Mouse (Mus musculus) midbrain, embryonic 15.5 days (tissue): Measurements from ENCODE around the gene Akain1. TPM values are rescaled to one million over a fixed set of nuclear protein-coding genes. Genes with fewer than 3 reads are reported as not detected.

Experiments
- ATAC-seq: fragments of 200-750 bp; cut with Nextera tagmentation; replicated peaks from 2 replicates; pipeline ENCODE4 v1.8.0; 2017; ENCODE audit warnings: moderate TSS enrichment
- H3K27ac ChIP-seq: fragments of 300-500 bp; sonication (generic); 2 replicates; pipeline ENCODE4 v1.5.1; 2015; ENCODE audit warnings: mild to moderate bottlenecking, inconsistent platforms
- H3K27me3 ChIP-seq: fragments of 300-500 bp; sonication (generic); replicated peaks from 2 replicates; pipeline ENCODE4 v1.6.1; 2015; ENCODE audit warnings: inconsistent platforms
- H3K36me3 ChIP-seq: fragments of 300-500 bp; sonication (generic); replicated peaks from 2 replicates; pipeline ENCODE4 v1.6.1; 2015; ENCODE audit warnings: inconsistent platforms
- H3K4me1 ChIP-seq: fragments of 300-500 bp; sonication (generic); 2 replicates; pipeline ENCODE4 v1.6.1; 2015; ENCODE audit warnings: inconsistent platforms
- H3K4me2 ChIP-seq: fragments of 300-500 bp; sonication (generic); 2 replicates; pipeline ENCODE4 v1.6.1; 2015; ENCODE audit warnings: inconsistent platforms, mild to moderate bottlenecking, moderate library complexity
- H3K4me3 ChIP-seq: fragments of 300-500 bp; sonication (generic); 2 replicates; pipeline ENCODE4 v1.5.1; 2015; ENCODE audit warnings: mild to moderate bottlenecking, inconsistent platforms
- H3K9ac ChIP-seq: fragments of 300-500 bp; sonication (generic); 2 replicates; pipeline ENCODE4 v1.6.1; 2015; ENCODE audit warnings: mild to moderate bottlenecking, inconsistent platforms
- H3K9me3 ChIP-seq: fragments of 300-500 bp; sonication (generic); 2 replicates; pipeline ENCODE4 v1.6.1; 2016; ENCODE audit warnings: inconsistent platforms
- WGBS: fragments of 180-500 bp; shearing (Covaris S2); methylation state at CpG from one replicate; pipeline ENCODE4 v1.1.7; 2015; ENCODE audit warnings: mixed read lengths; 5-methylcytosine and 5-hydroxymethylcytosine counted together
- polyA plus RNA-seq: library from polyadenylated mRNA; unstranded; fragments of >200 nt; fragmentation: Nextera tagmentation; extraction: Ambion mirVana; gene quantifications from 2 replicates; pipeline ENCODE4 v1.2.1, GENCODE M21; 2015

The Akain1 gene
- 0.33 and 0.56 TPM in 2 replicates for polyA plus RNA-seq

DNA sequence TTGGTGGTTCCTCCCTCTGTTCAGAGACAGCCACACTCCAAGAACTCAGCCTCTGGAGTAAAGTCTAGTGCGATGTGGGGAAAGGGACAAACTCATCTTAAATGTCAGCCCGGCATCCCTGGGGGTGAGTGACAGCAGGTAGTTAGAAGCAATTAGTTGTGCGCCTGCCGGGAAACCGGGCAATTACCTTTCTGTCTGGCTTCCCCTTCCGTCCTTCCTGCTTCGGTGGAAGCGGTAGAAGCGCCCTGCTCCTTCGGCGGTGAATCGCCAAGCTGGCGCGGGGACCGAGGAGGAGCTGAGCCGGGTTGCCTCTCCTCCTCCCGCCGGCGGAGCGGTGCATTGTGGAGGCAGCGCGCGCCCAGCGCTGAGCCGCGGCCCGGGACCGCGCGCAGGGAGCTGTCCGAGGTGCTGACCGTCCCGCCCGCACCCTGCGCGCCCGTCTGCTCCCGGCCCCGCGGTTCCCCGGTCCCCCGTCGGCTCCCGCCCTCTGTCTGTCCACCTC lies at the start of gene Akain1:
Akain1 (plus strand) TSS at position 337 of the 502 bp plus-strand sequence.
- H3K9me3 ChIP-seq: no peaks in the 10 kb centered on the region
- WGBS: under 1% methylated on average over 44 of the region's 44 CpGs
- ATAC-seq: peak; percentile 93
- no peak within 1 kb of the TSS for H3K27ac ChIP-seq
- peaks cover 51% of the 10 kb centered on the region for H3K27me3 ChIP-seq
- H3K4me3 ChIP-seq: peak within 1 kb of the TSS; percentile 57
- peaks cover 16% of the 10 kb centered on the region for H3K4me1 ChIP-seq
- H3K4me2 ChIP-seq: peak within 1 kb of the TSS; percentile 99
- no peaks in the 10 kb centered on the region for H3K36me3 ChIP-seq
- H3K9ac ChIP-seq: peak within 1 kb of the TSS; percentile 53

DNA sequence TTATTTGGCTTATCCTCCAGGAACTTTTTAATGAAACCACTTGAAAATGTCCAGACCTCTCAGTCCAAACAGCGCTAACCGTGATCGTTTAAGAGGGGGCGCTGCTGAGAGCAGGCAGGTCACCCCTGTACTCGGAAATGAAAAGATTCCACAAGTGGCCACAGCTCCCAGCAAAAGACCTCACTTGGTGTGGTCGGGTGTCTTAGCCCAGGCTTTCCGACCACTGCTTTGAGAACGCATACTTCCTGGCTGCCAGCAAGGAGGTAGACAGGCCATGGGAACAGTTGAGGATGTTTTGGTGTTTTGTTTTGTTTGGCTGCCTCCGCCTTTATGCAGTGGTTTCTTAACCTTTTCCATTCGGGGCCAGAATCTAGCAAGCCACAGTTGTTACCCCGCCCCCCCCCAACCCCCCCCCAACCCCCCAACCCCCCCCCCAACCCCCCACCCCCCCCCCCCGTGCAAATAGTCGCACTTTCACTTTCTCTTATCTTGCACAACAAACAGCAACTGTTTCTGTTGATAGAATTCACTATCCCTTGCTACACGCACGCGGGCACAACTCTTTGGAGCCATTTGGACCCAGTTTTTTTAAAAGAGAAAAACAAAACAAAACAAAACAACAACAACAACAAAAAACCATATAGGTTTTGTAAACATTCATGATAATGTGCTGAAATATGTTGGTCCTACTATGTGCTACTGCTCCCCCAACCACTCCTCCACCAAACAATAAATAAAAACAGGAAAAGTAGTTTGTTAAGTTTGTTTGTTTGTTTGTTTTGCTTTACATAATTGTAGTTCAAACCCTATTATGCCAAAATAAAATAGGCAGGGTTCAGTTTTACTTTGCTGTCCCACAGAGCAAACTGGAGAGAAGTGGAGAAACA lies 42.7 kb upstream of the Akain1 start:
- no peak overlapping the region for H3K9ac ChIP-seq
- 27% methylated on average over 16 of the region's 16 CpGs for WGBS
- no peak overlapping the region for H3K4me2 ChIP-seq
- H3K9me3 ChIP-seq: no peaks in the 10 kb centered on the region
- H3K27ac ChIP-seq: no peak overlapping the region
- no peak overlapping the region for H3K4me3 ChIP-seq
- no peaks in the 10 kb centered on the region for H3K27me3 ChIP-seq
- H3K4me1 ChIP-seq: no peaks in the 10 kb centered on the region
- H3K36me3 ChIP-seq: no peaks in the 10 kb centered on the region
- ATAC-seq: no peak

- Histone ChIP-seq H3K4me3 (no peak overlapping the region), H3K4me1 (no peaks in the 10 kb centered on the region), H3K27ac (no peak overlapping the region), H3K9me3 (no peaks in the 10 kb centered on the region), H3K9ac (no peak overlapping the region), H3K27me3 (no peaks in the 10 kb centered on the region), H3K4me2 (no peak overlapping the region), H3K36me3 (no peaks in the 10 kb centered on the region)
- WGBS: 64% methylated on average over 5 of the region's 5 CpGs
- no peak for ATAC-seq
Measured at GRCm38 (mm10) chr17:69397163-69397562, 42.0 kb upstream of the Akain1 start.

- H3K9me3 ChIP-seq: no peaks in the 10 kb centered on the region
- no peak overlapping the region for H3K9ac ChIP-seq
- no peaks in the 10 kb centered on the region for H3K4me1 ChIP-seq
- no peaks in the 10 kb centered on the region for H3K27me3 ChIP-seq
- H3K4me2 ChIP-seq: no peak overlapping the region
- no peak overlapping the region for H3K27ac ChIP-seq
- H3K4me3 ChIP-seq: no peak overlapping the region
- H3K36me3 ChIP-seq: no peaks in the 10 kb centered on the region
- ATAC-seq: no peak
Measured at GRCm38 (mm10) chr17:69398092-69398491, 41.0 kb upstream of the Akain1 start.

DNA sequence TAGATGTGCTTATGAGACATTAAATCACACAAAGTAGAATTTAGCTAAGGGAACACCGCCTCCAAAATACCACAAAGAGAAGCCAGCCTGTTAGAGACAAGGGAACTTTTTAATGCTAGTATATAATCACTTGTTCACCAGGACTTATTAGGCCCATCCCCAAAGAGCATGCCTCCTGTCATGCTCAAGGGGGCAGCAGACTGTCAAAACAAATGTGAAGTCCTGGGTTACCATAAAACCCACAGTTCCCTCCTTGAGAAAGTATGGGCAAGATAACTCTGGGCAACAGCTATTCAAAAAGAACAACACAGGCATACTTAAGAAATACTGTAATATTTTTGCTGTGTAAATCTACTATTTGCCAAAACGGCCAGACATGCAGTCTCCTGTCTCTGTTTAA lies 38.0 kb upstream of the Akain1 start:
- Histone ChIP-seq H3K4me1 (no peaks in the 10 kb centered on the region), H3K4me2 (no peak overlapping the region), H3K9ac (no peak overlapping the region), H3K36me3 (no peaks in the 10 kb centered on the region), H3K4me3 (no peak overlapping the region), H3K27me3 (no peaks in the 10 kb centered on the region), H3K27ac (no peak overlapping the region), H3K9me3 (no peaks in the 10 kb centered on the region)
- no peak for ATAC-seq
- 72% methylated on average over 2 of the region's 2 CpGs for WGBS

DNA sequence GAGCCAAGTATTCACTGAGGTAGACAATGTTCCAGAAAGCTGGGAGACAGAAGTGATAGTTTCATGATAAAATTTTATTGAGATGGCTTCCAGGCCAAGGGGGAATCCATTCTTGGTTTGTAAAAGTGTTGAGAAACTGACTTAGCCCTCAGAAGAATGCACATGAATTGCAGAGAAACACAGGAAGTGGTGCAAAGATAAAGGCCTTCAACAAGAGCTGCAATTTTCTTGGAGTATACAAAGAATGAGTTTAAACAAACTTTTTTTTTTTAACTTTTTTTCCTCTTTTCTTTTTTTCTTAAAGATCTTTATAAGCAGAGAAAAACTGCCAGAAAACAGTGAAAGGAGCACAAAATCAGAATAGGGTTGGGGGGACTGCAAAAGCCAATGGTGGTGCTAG lies 23.0 kb upstream of the Akain1 start:
- Histone ChIP-seq H3K9ac (peak overlapping the region; percentile 61; the same call in 1 of the 2 replicates), H3K36me3 (no peaks in the 10 kb centered on the region), H3K4me3 (peak overlapping the region; percentile 84), H3K27me3 (no peaks in the 10 kb centered on the region), H3K4me2 (peak overlapping the region; percentile 54), H3K27ac (no peak overlapping the region), H3K4me1 (peaks cover 19% of the 10 kb centered on the region), H3K9me3 (no peaks in the 10 kb centered on the region)
- ATAC-seq: no peak

DNA sequence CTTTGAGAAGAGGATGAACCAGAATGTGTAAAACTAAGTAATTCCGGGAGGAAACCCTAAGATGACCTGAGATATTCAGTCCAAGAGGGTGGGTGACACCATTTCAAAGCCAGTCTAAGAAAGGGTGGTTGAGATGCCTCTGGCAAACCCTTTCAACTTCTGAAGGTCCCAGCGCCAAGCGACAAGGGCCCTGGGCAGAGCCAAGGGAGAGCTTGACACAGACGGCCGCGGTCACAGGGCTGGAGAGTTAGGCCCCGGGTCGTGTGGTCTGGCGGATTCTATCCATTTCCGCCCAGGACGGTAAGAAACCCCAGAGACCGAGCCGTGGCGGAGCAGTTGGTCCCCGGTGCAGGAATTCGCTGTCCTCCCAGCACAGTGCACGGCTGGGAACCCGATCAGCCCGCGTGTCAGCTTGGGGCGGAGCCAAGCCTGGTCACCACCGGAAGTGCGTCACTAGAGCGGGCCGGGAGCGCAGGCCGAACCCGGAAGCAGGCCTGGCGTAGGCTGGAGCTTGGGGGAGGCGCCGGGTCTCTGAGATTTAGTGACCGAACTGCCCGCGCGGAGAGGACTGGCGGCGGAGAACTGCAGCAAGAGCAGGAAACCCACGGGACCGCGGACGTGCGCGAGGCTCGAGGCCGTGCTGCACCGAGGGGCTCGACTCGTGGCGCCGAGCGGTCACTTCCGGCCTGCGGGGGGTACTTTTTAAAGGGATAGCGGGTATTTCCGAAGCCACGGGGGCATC lies 22.0 kb upstream of the Akain1 start:
- H3K4me1 ChIP-seq: peaks cover 19% of the 10 kb centered on the region
- under 1% methylated on average over 56 of the region's 56 CpGs for WGBS
- H3K4me3 ChIP-seq: peak overlapping the region; percentile 84
- H3K9me3 ChIP-seq: no peaks in the 10 kb centered on the region
- peak overlapping the region; percentile 61 for H3K9ac ChIP-seq
- H3K4me2 ChIP-seq: peak overlapping the region; percentile 67
- ATAC-seq: peak; percentile 100
- H3K36me3 ChIP-seq: no peaks in the 10 kb centered on the region
- H3K27ac ChIP-seq: peak overlapping the region; percentile 97
- no peaks in the 10 kb centered on the region for H3K27me3 ChIP-seq

- Histone ChIP-seq H3K9me3 (no peaks in the 10 kb centered on the region), H3K36me3 (no peaks in the 10 kb centered on the region), H3K4me2 (peak overlapping the region; percentile 67), H3K4me1 (peaks cover 19% of the 10 kb centered on the region), H3K27ac (peak overlapping the region; percentile 97), H3K9ac (peak overlapping the region; percentile 61), H3K27me3 (no peaks in the 10 kb centered on the region), H3K4me3 (peak overlapping the region; percentile 84)
- ATAC-seq: peak; percentile 69; the same call in 1 of the 2 replicates
- WGBS: 3% methylated on average over 26 of the region's 26 CpGs
Measured at GRCm38 (mm10) chr17:69417724-69418373, 21.3 kb upstream of the Akain1 start.

GRCm38 (mm10) chr17:69421592-69421991 lies 17.5 kb upstream of the Akain1 start:
- no peaks in the 10 kb centered on the region for H3K27me3 ChIP-seq
- no peak for ATAC-seq
- peaks cover 11% of the 10 kb centered on the region for H3K4me1 ChIP-seq
- no peak overlapping the region for H3K27ac ChIP-seq
- H3K36me3 ChIP-seq: no peaks in the 10 kb centered on the region
- no peak overlapping the region for H3K4me2 ChIP-seq
- H3K4me3 ChIP-seq: no peak overlapping the region
- H3K9me3 ChIP-seq: no peaks in the 10 kb centered on the region
- no peak overlapping the region for H3K9ac ChIP-seq
- WGBS: 4% methylated on average over 1 of the region's 1 CpGs

DNA sequence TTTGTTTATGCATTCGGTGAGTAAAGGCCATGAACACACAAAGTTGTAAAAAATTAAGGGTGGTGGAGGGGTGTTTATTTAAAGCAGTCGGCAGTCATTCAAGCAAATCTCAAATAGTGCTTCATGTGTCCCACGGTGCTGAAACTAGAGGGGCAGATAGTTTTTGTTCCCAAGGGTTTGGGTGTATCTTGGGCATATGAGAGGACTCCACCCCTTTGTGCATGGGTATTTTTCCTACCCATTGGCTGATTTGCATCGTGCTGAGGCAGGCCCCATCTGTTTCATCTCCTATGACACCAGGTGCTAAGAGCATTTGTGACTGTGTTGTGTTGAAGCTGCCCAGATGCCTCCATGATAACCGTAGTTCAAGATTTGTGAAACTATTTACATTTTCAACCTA lies 1.3 kb upstream of the Akain1 start:
- H3K4me2 ChIP-seq: no peak overlapping the region
- no peak for ATAC-seq

GRCm38 (mm10) chr17:69438486-69438885 lies 640 bp upstream of the Akain1 start:
- Histone ChIP-seq H3K27me3 (peaks cover 47% of the 10 kb centered on the region), H3K4me2 (peak overlapping the region; percentile 99), H3K9ac (no peak overlapping the region), H3K9me3 (no peaks in the 10 kb centered on the region), H3K4me3 (peak overlapping the region; percentile 57), H3K4me1 (peaks cover 16% of the 10 kb centered on the region), H3K27ac (no peak overlapping the region), H3K36me3 (no peaks in the 10 kb centered on the region)
- WGBS: 33% methylated on average over 14 of the region's 14 CpGs
- ATAC-seq: no peak

More for the DNA sequence above, 1.3 kb upstream of the Akain1 start:
- Histone ChIP-seq H3K9me3 (no peaks in the 10 kb centered on the region), H3K27ac (no peak overlapping the region), H3K9ac (no peak overlapping the region), H3K27me3 (peaks cover 47% of the 10 kb centered on the region), H3K4me3 (no peak overlapping the region), H3K36me3 (no peaks in the 10 kb centered on the region), H3K4me1 (peaks cover 16% of the 10 kb centered on the region)
- WGBS: 74% methylated on average over 5 of the region's 5 CpGs
